Mouse (Mus musculus) macrophage (primary cell): ENCODE data around the gene Klk1b24. TPM values are rescaled to one million over a fixed set of nuclear protein-coding genes. Genes with fewer than 3 reads are reported as not detected.

Source experiments
- polyA plus RNA-seq: library from polyadenylated mRNA; stranded (reverse); fragments of 250-400 nt; gene quantifications from 3 replicates; pipeline ENCODE4 v1.2.4, GENCODE M21; 2018; ENCODE audit warnings: inconsistent platforms

The Klk1b24 gene
- polyA plus RNA-seq, 1 experiment from 2014 or later: not detected

Other genes starting within 250 kb of the Klk1b24 start
- not detected in 3 replicates for gene Klk1b8, start 237.6 kb upstream of the Klk1b24 start, polyA plus RNA-seq
- 0.91 to 5.8 TPM (median 2.6 TPM) in 3 replicates for gene Klk1b1, start 221.5 kb upstream of the Klk1b24 start, polyA plus RNA-seq
- 0.40 TPM in 1 of 3 replicates, not detected in the others for gene Klk1b9, start 212.2 kb upstream of the Klk1b24 start, polyA plus RNA-seq
- gene Klk1b11, start 192.4 kb upstream of the Klk1b24 start, polyA plus RNA-seq: 8.0 to 74.1 TPM (median 17.4 TPM) in 3 replicates
- not detected in 3 replicates for gene Klk1b26, start 176.1 kb upstream of the Klk1b24 start, polyA plus RNA-seq
- gene Klk1b27, start 135.9 kb upstream of the Klk1b24 start, polyA plus RNA-seq: 0.66 to 0.87 TPM in 2 of 3 replicates, not detected in the other
- not detected in 3 replicates for gene Klk1b21, start 85.9 kb upstream of the Klk1b24 start, polyA plus RNA-seq
- not detected in 3 replicates for gene Klk1b22, start 75.6 kb upstream of the Klk1b24 start, polyA plus RNA-seq
- gene Klk1b16, start 51.5 kb upstream of the Klk1b24 start, polyA plus RNA-seq: not detected in 3 replicates
- gene Klk1b3, start 10.0 kb downstream of the Klk1b24 start, polyA plus RNA-seq: not detected in 3 replicates
- gene Klk1b4, start 19.2 kb downstream of the Klk1b24 start, polyA plus RNA-seq: not detected in 3 replicates
- gene Klk1b5, start 27.7 kb downstream of the Klk1b24 start, polyA plus RNA-seq: not detected in 3 replicates
- gene Klk1, start 37.1 kb downstream of the Klk1b24 start, polyA plus RNA-seq: 0.30 TPM in 1 of 3 replicates, not detected in the others
- not detected in 3 replicates for gene Gm36864, start 47.9 kb downstream of the Klk1b24 start, polyA plus RNA-seq
- gene 1700028J19Rik, start 58.5 kb downstream of the Klk1b24 start, polyA plus RNA-seq: 0.33 to 0.97 TPM (median 0.36 TPM) in 3 replicates
- gene 2410002F23Rik, start 58.5 kb downstream of the Klk1b24 start, polyA plus RNA-seq: 11.6 to 24.3 TPM (median 20.5 TPM) in 3 replicates
- gene Acp4, start 69.1 kb downstream of the Klk1b24 start, polyA plus RNA-seq: not detected in 3 replicates
- not detected in 3 replicates for gene Gm15517, start 73.2 kb downstream of the Klk1b24 start, polyA plus RNA-seq
- 0.06 to 0.12 TPM (median 0.09 TPM) in 3 replicates for gene Clec11a, start 118.7 kb downstream of the Klk1b24 start, polyA plus RNA-seq
- 0.02 TPM in 1 of 3 replicates, not detected in the others for gene Shank1, start 122.0 kb downstream of the Klk1b24 start, polyA plus RNA-seq
- gene Syt3, start 195.9 kb downstream of the Klk1b24 start, polyA plus RNA-seq: 0.11 TPM in 1 of 3 replicates, not detected in the others
- gene 1700008O03Rik, start 197.6 kb downstream of the Klk1b24 start, polyA plus RNA-seq: 0.16 TPM in 1 of 3 replicates, not detected in the others
- gene Lrrc4b, start 240.8 kb downstream of the Klk1b24 start, polyA plus RNA-seq: not detected in 3 replicates